Mouse (Mus musculus) midbrain, embryonic 12.5 days (tissue): ENCODE measurements around the gene Kcnk4. TPM values are rescaled to one million over a fixed set of nuclear protein-coding genes. Genes with fewer than 3 reads are reported as not detected.
A peak's percentile ranks its signal among the peaks of the same experiment; 100 is the strongest.

Experiments used
- ATAC-seq: fragments of 200-750 bp; cut with Nextera tagmentation; 2 replicates; pipeline ENCODE4 v1.8.0; 2017; ENCODE audit warnings: low read depth, moderate TSS enrichment, moderate library complexity; ENCODE audit not compliant: low FRiP score
- H3K27ac ChIP-seq: fragments of 300-500 bp; sonication (generic); replicated peaks from 2 replicates; pipeline ENCODE4 v1.5.1; 2016; ENCODE audit warnings: mild to moderate bottlenecking
- H3K27me3 ChIP-seq: fragments of 300-500 bp; sonication (generic); 2 replicates; pipeline ENCODE4 v1.6.1; 2016; ENCODE audit warnings: mild to moderate bottlenecking
- H3K36me3 ChIP-seq: fragments of 300-500 bp; sonication (generic); 2 replicates; pipeline ENCODE4 v1.6.1; 2016
- H3K4me1 ChIP-seq: fragments of 300-500 bp; sonication (generic); 2 replicates; pipeline ENCODE4 v1.6.1; 2016
- H3K4me2 ChIP-seq: fragments of 300-500 bp; sonication (generic); replicated peaks from 2 replicates; pipeline ENCODE4 v1.6.1; 2016; ENCODE audit warnings: mild to moderate bottlenecking, moderate library complexity
- H3K4me3 ChIP-seq: fragments of 300-500 bp; sonication (generic); 2 replicates; pipeline ENCODE4 v1.5.1; 2016; ENCODE audit warnings: mild to moderate bottlenecking
- H3K9ac ChIP-seq: fragments of 300-500 bp; sonication (generic); replicated peaks from 2 replicates; pipeline ENCODE4 v1.6.1; 2016; ENCODE audit warnings: mild to moderate bottlenecking, moderate library complexity
- H3K9me3 ChIP-seq: fragments of 300-500 bp; sonication (generic); 2 replicates; pipeline ENCODE4 v1.6.1; 2016; ENCODE audit warnings: mild to moderate bottlenecking
- WGBS: fragments of 180-500 bp; shearing (Covaris S2); methylation state at CpG from one replicate; pipeline ENCODE4 v1.1.7; 2016; 5-methylcytosine and 5-hydroxymethylcytosine counted together
- polyA plus RNA-seq: library from polyadenylated mRNA; unstranded; fragments of >200 nt; fragmentation: Nextera tagmentation; extraction: Ambion mirVana; gene quantifications from 2 replicates; pipeline ENCODE4 v1.2.1, GENCODE M21; 2016

Kcnk4 gene
- polyA plus RNA-seq, 1 experiment from 2014 or later = 0.19 TPM

- Histone ChIP-seq H3K4me2 (peak overlapping the region; percentile 37), H3K9me3 (no peaks in the 10 kb centered on the region), H3K36me3 (no peaks in the 10 kb centered on the region), H3K27me3 (peaks cover 94% of the 10 kb centered on the region), H3K27ac (no peak overlapping the region), H3K9ac (no peak overlapping the region), H3K4me1 (peaks cover 30% of the 10 kb centered on the region), H3K4me3 (peak overlapping the region; percentile 24)
- WGBS = 10% methylated on average over 26 of the region's 26 CpGs
- ATAC-seq = no peak
Observed at GRCm38 (mm10) chr19:6926559-6927255, 7.6 kb downstream of the Kcnk4 start.

GRCm38 (mm10) chr19:6925611-6926329 lies 8.5 kb downstream of the Kcnk4 start:
- peaks cover 33% of the 10 kb centered on the region for H3K4me1 ChIP-seq
- peaks cover 85% of the 10 kb centered on the region for H3K27me3 ChIP-seq
- 0 out of 2 replicates have a peak overlapping the region, but pooled peaks have one; percentile 4 for H3K4me3 ChIP-seq
- H3K36me3 ChIP-seq = no peaks in the 10 kb centered on the region
- no peak overlapping the region for H3K9ac ChIP-seq
- ATAC-seq = no peak
- H3K4me2 ChIP-seq = 0 out of 2 replicates have a peak overlapping the region, but pooled peaks have one; percentile 11
- H3K27ac ChIP-seq = no peak overlapping the region
- WGBS = 4% methylated on average over 35 of the region's 40 CpGs
- H3K9me3 ChIP-seq = no peaks in the 10 kb centered on the region

- Histone ChIP-seq H3K36me3 (no peaks in the 10 kb centered on the region), H3K4me1 (peaks cover 39% of the 10 kb centered on the region), H3K4me3 (peak within 1 kb of the TSS; percentile 15; the same call in 1 of the 2 replicates), H3K27me3 (peaks cover 80% of the 10 kb centered on the region), H3K27ac (no peak within 1 kb of the TSS), H3K9ac (no peak within 1 kb of the TSS), H3K9me3 (no peaks in the 10 kb centered on the region), H3K4me2 (peak within 1 kb of the TSS; percentile 11; the same call in 1 of the 2 replicates)
- 4% methylated on average over 9 of the region's 9 CpGs for WGBS
- ATAC-seq = no peak
Observed at GRCm38 (mm10) chr19:6925307-6925573, 9.1 kb downstream of the Kcnk4 start, which contains the start of gene Catsperz. Gene Catsperz, minus strand, starts transcription at chr19:6925380.

- Histone ChIP-seq H3K4me1 (peaks cover 44% of the 10 kb centered on the region), H3K27ac (no peak overlapping the region), H3K27me3 (peaks cover 76% of the 10 kb centered on the region), H3K9ac (no peak overlapping the region), H3K4me2 (peak overlapping the region; percentile 1; the same call in 1 of the 2 replicates), H3K9me3 (no peaks in the 10 kb centered on the region), H3K4me3 (peak overlapping the region; percentile 15; the same call in 1 of the 2 replicates), H3K36me3 (no peaks in the 10 kb centered on the region)
- WGBS = 4% methylated on average over 39 of the region's 39 CpGs
- ATAC-seq = no peak
Observed at GRCm38 (mm10) chr19:6924461-6925306, 9.6 kb downstream of the Kcnk4 start.

- no peak for ATAC-seq
- WGBS = 65% methylated on average over 6 of the region's 6 CpGs
- Histone ChIP-seq H3K4me2 (peak overlapping the region; percentile 91; the same call in 1 of the 2 replicates), H3K36me3 (no peaks in the 10 kb centered on the region), H3K9ac (no peak overlapping the region), H3K27me3 (peaks cover 61% of the 10 kb centered on the region), H3K4me3 (no peak overlapping the region), H3K9me3 (no peaks in the 10 kb centered on the region), H3K4me1 (peaks cover 47% of the 10 kb centered on the region), H3K27ac (no peak overlapping the region)
Observed at GRCm38 (mm10) chr19:6922901-6923735, 11.2 kb downstream of the Kcnk4 start.

DNA sequence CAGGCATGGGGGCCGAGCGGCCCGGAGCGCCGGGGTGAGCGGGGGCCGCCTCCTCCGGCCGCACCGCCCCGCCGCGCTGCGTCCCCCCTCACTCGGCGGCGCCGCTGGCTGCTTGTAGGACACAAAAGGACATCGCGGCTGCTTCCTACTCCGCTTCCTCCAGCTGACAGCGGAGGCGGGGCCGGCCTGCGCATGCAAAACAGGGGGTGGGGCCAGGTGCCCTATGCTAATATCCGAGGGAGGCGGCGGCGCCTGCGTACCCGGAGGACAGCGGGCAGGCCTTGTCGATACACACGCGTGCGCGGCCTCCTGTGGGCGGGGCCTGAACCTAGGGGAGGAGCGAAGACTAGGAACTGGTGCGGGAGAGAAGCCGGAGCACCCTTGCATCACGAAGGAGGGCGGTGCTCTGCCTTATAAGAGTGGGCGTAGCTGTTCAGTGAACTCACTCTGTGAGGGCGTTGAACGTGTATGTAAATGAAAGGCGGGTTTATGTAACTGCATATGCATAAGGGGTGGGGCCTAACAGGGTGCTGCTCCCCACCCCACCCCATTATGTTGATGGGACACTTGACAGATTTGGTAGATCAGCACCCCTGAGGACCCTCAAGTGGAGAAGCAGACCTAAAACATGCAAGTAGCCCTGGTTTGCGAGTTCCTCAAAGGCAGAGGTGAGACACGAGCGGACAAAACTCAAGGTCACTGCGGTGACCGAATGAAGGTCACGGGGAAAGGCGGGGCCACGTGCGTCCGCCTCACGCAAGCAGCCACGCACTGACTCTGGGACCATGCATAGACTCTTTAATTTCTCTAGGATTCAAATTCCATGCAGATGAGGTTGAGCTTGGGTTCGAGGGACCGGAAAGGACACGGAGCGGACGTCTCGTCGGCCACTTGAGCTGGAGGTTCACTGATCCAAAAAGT lies 12.4 kb downstream of the Kcnk4 start, which contains the start of gene Esrra:
Esrra (minus strand) TSS at position 167 of the 921 bp plus-strand sequence.
- peaks cover 49% of the 10 kb centered on the region for H3K27me3 ChIP-seq
- no peaks in the 10 kb centered on the region for H3K9me3 ChIP-seq
- ATAC-seq = peak; percentile 93
- H3K4me2 ChIP-seq = peak within 1 kb of the TSS; percentile 91
- 1% methylated on average over 60 of the region's 66 CpGs for WGBS
- peaks cover 43% of the 10 kb centered on the region for H3K4me1 ChIP-seq
- peak within 1 kb of the TSS; percentile 96 for H3K9ac ChIP-seq
- H3K36me3 ChIP-seq = no peaks in the 10 kb centered on the region
- H3K27ac ChIP-seq = peak within 1 kb of the TSS; percentile 92
- peak within 1 kb of the TSS; percentile 91 for H3K4me3 ChIP-seq

DNA sequence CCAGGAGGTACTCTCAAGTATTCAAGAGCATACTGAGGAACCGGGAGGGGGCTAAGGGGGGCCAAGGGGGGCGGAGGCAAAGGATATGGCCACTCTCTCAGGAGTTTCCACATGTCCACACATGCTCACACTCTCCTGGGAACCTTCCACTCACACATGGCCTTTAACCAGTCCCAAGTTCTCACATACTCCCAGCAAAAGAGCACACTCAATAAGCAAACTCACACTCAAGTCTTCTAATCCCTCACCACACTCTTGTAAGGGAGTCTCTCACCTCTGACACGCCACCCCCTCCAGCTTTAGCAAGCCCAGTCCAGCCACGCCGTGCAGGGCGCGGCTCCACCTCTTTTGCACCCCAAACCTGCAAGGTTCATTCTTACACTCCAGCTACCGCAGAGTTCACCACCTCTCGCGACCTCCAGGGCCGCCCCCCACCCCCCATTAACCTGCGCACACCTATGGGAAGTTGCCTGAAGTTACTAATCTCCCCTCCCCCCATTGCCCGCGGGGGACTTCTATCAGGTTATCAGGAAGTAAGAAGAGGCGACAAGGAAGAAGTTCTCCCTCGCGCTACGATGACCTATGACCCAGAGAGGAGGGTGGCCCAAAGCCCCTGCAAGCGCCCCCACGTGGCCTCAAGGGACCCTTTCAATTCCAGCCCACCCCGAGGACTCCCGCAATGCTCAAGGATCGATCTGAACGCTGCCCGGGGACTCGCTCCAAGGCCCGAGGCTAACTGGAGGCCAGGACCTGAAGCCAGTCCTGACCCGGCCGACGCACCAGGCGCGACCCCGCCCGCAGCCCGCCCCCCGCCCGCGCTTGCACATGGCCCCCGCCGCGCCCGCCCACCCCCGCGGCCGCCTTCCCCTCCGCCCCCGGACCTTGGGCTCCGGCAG lies 13.3 kb downstream of the Kcnk4 start:
- H3K27me3 ChIP-seq = peaks cover 40% of the 10 kb centered on the region
- peak overlapping the region; percentile 92 for H3K27ac ChIP-seq
- H3K4me3 ChIP-seq = peak overlapping the region; percentile 91
- peak; percentile 10; the same call in 1 of the 2 replicates for ATAC-seq
- H3K36me3 ChIP-seq = no peaks in the 10 kb centered on the region
- WGBS = 2% methylated on average over 28 of the region's 48 CpGs
- no peaks in the 10 kb centered on the region for H3K9me3 ChIP-seq
- H3K4me2 ChIP-seq = peak overlapping the region; percentile 91
- H3K4me1 ChIP-seq = peaks cover 37% of the 10 kb centered on the region
- peak overlapping the region; percentile 96 for H3K9ac ChIP-seq

DNA sequence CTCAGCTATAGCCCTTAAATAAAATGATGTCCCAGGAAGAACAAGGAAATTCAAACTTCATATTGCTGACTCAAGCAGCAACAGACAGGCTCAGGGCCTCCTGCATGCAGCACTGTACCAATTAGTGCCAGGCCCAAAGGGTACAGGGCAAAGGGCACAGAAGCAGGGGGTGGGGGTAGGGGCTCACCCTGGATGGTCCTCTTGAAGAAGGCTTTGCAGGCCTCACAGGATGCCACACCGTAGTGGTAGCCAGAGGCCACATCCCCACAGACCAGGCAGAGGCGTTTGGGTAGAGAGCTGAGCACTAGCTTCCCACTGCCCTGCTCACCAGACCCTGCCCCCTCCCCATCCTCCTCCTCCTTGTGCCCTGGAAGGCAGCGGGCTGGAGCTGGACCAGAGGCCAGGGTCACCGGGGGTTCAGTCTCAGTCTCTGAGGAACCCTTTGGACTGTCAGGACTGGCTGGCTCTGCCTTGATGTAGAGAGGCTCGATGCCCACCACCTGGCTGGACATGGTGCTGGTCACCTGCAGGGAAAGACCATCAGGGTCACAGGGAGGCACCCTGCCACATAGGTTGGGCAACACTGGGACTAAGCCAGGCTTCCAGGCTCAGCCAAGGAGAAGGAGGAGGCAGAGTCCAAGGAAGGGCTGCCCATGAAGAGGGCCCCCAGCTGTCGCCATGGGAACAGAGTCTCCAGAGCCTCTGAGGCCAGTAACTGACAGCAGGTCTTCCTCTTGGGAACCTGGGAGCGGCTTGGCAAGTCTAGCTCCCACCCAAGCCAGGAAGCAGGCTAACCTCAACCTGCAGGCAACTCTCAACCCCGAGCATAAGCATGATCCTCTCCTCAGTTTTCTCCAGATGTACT lies 14.2 kb downstream of the Kcnk4 start:
- H3K36me3 ChIP-seq = no peaks in the 10 kb centered on the region
- no peaks in the 10 kb centered on the region for H3K9me3 ChIP-seq
- H3K9ac ChIP-seq = peak overlapping the region; percentile 96
- peaks cover 31% of the 10 kb centered on the region for H3K27me3 ChIP-seq
- peak overlapping the region; percentile 91 for H3K4me3 ChIP-seq
- ATAC-seq = no peak
- H3K27ac ChIP-seq = no peak overlapping the region
- 40% methylated on average over 8 of the region's 8 CpGs for WGBS
- H3K4me1 ChIP-seq = peaks cover 30% of the 10 kb centered on the region
- peak overlapping the region; percentile 91 for H3K4me2 ChIP-seq

DNA sequence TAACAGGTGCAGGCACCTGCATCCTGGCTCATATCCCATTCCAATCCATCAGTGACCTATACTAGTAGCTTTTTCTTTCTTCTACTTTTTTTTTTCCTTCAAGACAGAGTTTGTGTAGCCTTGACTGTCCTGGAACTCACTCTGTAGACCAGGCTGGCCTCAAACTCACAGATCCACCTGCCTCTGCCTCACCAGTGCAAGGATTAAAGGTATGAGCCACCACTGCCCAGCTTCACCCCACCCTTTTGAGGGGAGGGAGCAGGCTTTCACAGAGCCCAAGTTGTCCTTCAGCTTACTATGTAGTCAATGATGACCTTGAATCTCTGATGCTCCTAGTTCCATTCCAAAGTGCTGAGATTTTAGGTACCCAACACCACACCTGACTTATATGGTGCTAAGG lies 14.9 kb downstream of the Kcnk4 start:
- Histone ChIP-seq H3K4me2 (peak overlapping the region; percentile 91; the same call in 1 of the 2 replicates), H3K9ac (0 out of 2 replicates have a peak overlapping the region, but pooled peaks have one; percentile 20), H3K4me3 (no peak overlapping the region), H3K36me3 (no peaks in the 10 kb centered on the region), H3K4me1 (peaks cover 24% of the 10 kb centered on the region), H3K27ac (no peak overlapping the region), H3K9me3 (no peaks in the 10 kb centered on the region), H3K27me3 (peaks cover 25% of the 10 kb centered on the region)
- ATAC-seq = no peak
